ENCODE assay signal across 13 mouse cellular contexts in genomic region chr11:85850233-85850632, GRCm38 (mm10). TPM values are rescaled to one million over a fixed set of nuclear protein-coding genes. Genes with fewer than 3 reads are reported as not detected.
A peak's percentile ranks its signal among the peaks of the same experiment; 100 is the strongest.
DNase-seq lines count a peak whose midpoint lies in the region; ATAC-seq and TF ChIP-seq lines count a peak whose summit lies in the region.
"Had no signal": no experiment of that assay in that cellular context is flagged by ENCODE, and none has a peak within 500 bp of the region (broad histone marks: within the 10 kb centered on the region; RNA-seq: fewer than 3 reads in every experiment).

TSS of gene Gm11444 (minus strand) at chr11:85850333.

- no peaks in the 10 kb centered on the region for H3K4me1 ChIP-seq in forebrain, embryonic 12.5 days
- H3K4me1 ChIP-seq in forebrain, embryonic 11.5 days (replicated peaks; ENCODE audit: control insufficient read depth, insufficient read depth, low read length), result no peaks in the 10 kb centered on the region; the same call in 1 of the 2 replicates
- H3K4me1 ChIP-seq in lung, embryonic 15.5 days, result peaks cover 26% of the 10 kb centered on the region
- no peaks in the 10 kb centered on the region for H3K4me1 ChIP-seq in hindbrain, embryonic 16.5 days (ENCODE audit: control insufficient read depth, insufficient read depth, low read depth, low read length)
- H3K4me1 ChIP-seq in midbrain, postnatal 0 days (ENCODE audit: insufficient read depth, low read length), result no peaks in the 10 kb centered on the region

- H3K9me3 ChIP-seq in forebrain, embryonic 12.5 days, result no peaks in the 10 kb centered on the region
- H3K9me3 ChIP-seq in forebrain, embryonic 11.5 days (ENCODE audit: control insufficient read depth, low read length), result no peaks in the 10 kb centered on the region
- H3K9me3 ChIP-seq in lung, embryonic 15.5 days, result no peaks in the 10 kb centered on the region
- no peaks in the 10 kb centered on the region for H3K9me3 ChIP-seq in hindbrain, embryonic 16.5 days (ENCODE audit: control insufficient read depth, low read length)
- no peaks in the 10 kb centered on the region for H3K9me3 ChIP-seq in midbrain, postnatal 0 days (ENCODE audit: low read length)

- H3K36me3 ChIP-seq in forebrain, embryonic 12.5 days (replicated peaks), result no peaks in the 10 kb centered on the region
- no peaks in the 10 kb centered on the region for H3K36me3 ChIP-seq in forebrain, embryonic 11.5 days (ENCODE audit: control insufficient read depth, insufficient read depth, low read length)
- no peaks in the 10 kb centered on the region for H3K36me3 ChIP-seq in lung, embryonic 15.5 days
- no peaks in the 10 kb centered on the region for H3K36me3 ChIP-seq in hindbrain, embryonic 16.5 days (ENCODE audit: control insufficient read depth, insufficient read depth, low read length)
- no peaks in the 10 kb centered on the region for H3K36me3 ChIP-seq in midbrain, postnatal 0 days (ENCODE audit: insufficient read depth, low read length)

- DNase-seq in forebrain, embryonic 11.5 days (ENCODE audit: low spot score), result no peak
- DNase-seq in lung, postnatal 36 days, result no peak
- no peak for DNase-seq in midbrain, postnatal 0 days (ENCODE audit: low spot score)
- no peak for DNase-seq in adrenal gland, adult 2 months
- DNase-seq in urinary bladder, postnatal 25 days (ENCODE audit: low spot score), result no peak
- DNase-seq: adrenal gland, adult 8-10 months; cerebellum, adult 8-10 months; lung, postnatal 14 days had no signal

- ATAC-seq in forebrain, embryonic 12.5 days (ENCODE audit: low FRiP score), result no peak
- no peak for ATAC-seq in forebrain, embryonic 11.5 days (replicated peaks; ENCODE audit: low FRiP score)
- no peak for ATAC-seq in lung, embryonic 15.5 days (ENCODE audit: borderline replicate concordance, extremely low read depth, low FRiP score, low TSS enrichment)
- no peak for ATAC-seq in hindbrain, embryonic 16.5 days
- no peak for ATAC-seq in midbrain, postnatal 0 days (ENCODE audit: low FRiP score)

- no peak for TF ChIP-seq CTCF in midbrain, postnatal 0 days (IDR thresholded peaks at IDR 0.05)

- no peak within 1 kb of the TSS for H3K4me3 ChIP-seq in forebrain, embryonic 12.5 days (replicated peaks)
- H3K4me3 ChIP-seq in forebrain, embryonic 11.5 days (ENCODE audit: low read depth, low read length), result no peak within 1 kb of the TSS
- no peak within 1 kb of the TSS; the same call in 1 of the 2 replicates for H3K4me3 ChIP-seq in lung, embryonic 15.5 days
- H3K4me3 ChIP-seq in hindbrain, embryonic 16.5 days (ENCODE audit: low read length), result peak within 1 kb of the TSS; percentile 23; the same call in 1 of the 2 replicates
- H3K4me3 ChIP-seq in midbrain, postnatal 0 days (ENCODE audit: low read depth, low read length), result no peak within 1 kb of the TSS

- 84% methylated on average over 6 of the region's 6 CpGs for WGBS in forebrain, embryonic 12.5 days
- WGBS in forebrain, embryonic 11.5 days, result 84% methylated on average over 6 of the region's 6 CpGs
- WGBS in lung, embryonic 15.5 days, result 82% methylated on average over 6 of the region's 6 CpGs
- WGBS in hindbrain, embryonic 16.5 days, result 79% methylated on average over 6 of the region's 6 CpGs
- WGBS in midbrain, postnatal 0 days, result 86% methylated on average over 6 of the region's 6 CpGs

- peaks cover 45% of the 10 kb centered on the region for H3K27me3 ChIP-seq in forebrain, embryonic 12.5 days
- peaks cover 13% of the 10 kb centered on the region for H3K27me3 ChIP-seq in forebrain, embryonic 11.5 days (ENCODE audit: control insufficient read depth, insufficient read depth, low read length)
- H3K27me3 ChIP-seq in lung, embryonic 15.5 days, result no peaks in the 10 kb centered on the region
- H3K27me3 ChIP-seq in hindbrain, embryonic 16.5 days (replicated peaks; ENCODE audit: control insufficient read depth, insufficient read depth, low read length), result peaks cover 23% of the 10 kb centered on the region
- peaks cover 23% of the 10 kb centered on the region for H3K27me3 ChIP-seq in midbrain, postnatal 0 days (ENCODE audit: insufficient read depth, low read length)

- H3K9ac ChIP-seq in forebrain, embryonic 12.5 days, result no peak within 1 kb of the TSS
- no peak within 1 kb of the TSS for H3K9ac ChIP-seq in forebrain, embryonic 11.5 days (ENCODE audit: low read length)
- no peak within 1 kb of the TSS for H3K9ac ChIP-seq in lung, embryonic 15.5 days
- H3K9ac ChIP-seq in hindbrain, embryonic 16.5 days (ENCODE audit: low read depth, low read length), result no peak within 1 kb of the TSS
- H3K9ac ChIP-seq in midbrain, postnatal 0 days (replicated peaks; ENCODE audit: low read length, poor library complexity, severe bottlenecking), result no peak within 1 kb of the TSS

- H3K4me2 ChIP-seq in forebrain, embryonic 12.5 days, result peak within 1 kb of the TSS; percentile 48; the same call in 1 of the 2 replicates
- no peak within 1 kb of the TSS; the same call in 1 of the 2 replicates for H3K4me2 ChIP-seq in forebrain, embryonic 11.5 days (ENCODE audit: low read depth, low read length, severe bottlenecking)
- H3K4me2 ChIP-seq in lung, embryonic 15.5 days, result peak within 1 kb of the TSS; percentile 53; the same call in 1 of the 2 replicates
- H3K4me2 ChIP-seq in hindbrain, embryonic 16.5 days (ENCODE audit: low read length), result peak within 1 kb of the TSS; percentile 55
- peak within 1 kb of the TSS; percentile 45 for H3K4me2 ChIP-seq in midbrain, postnatal 0 days (ENCODE audit: low read depth, low read length, poor library complexity, severe bottlenecking)

- H3K27ac ChIP-seq in forebrain, embryonic 12.5 days, result no peak within 1 kb of the TSS
- H3K27ac ChIP-seq in forebrain, embryonic 11.5 days (ENCODE audit: low read depth, low read length), result no peak within 1 kb of the TSS
- H3K27ac ChIP-seq in lung, embryonic 15.5 days, result no peak within 1 kb of the TSS
- H3K27ac ChIP-seq in hindbrain, embryonic 16.5 days (ENCODE audit: low read depth, low read length), result no peak within 1 kb of the TSS
- no peak within 1 kb of the TSS for H3K27ac ChIP-seq in midbrain, postnatal 0 days (ENCODE audit: low read depth, low read length)

RNA-seq across cellular contexts. Expression of gene Gm11444, which starts in this region (rescaled TPM):
- polyA plus RNA-seq in forebrain, embryonic 12.5 days (2016; fragmentation: Nextera tagmentation; extraction: Ambion mirVana), result not detected in 2 replicates
- polyA plus RNA-seq in forebrain, embryonic 11.5 days (2014; fragmentation: Nextera tagmentation; extraction: Ambion mirVana), result not detected in 2 replicates
- 0.62 TPM in 1 of 2 replicates, not detected in the other for polyA plus RNA-seq in lung, embryonic 15.5 days (2015; fragmentation: Nextera tagmentation; extraction: Ambion mirVana)
- polyA plus RNA-seq in hindbrain, embryonic 16.5 days (2015; fragmentation: Nextera tagmentation; extraction: Ambion mirVana), result not detected in 2 replicates
- total RNA-seq in midbrain, postnatal 0 days (2014; rRNA removed), result not detected in 2 replicates
- polyA plus RNA-seq in midbrain, postnatal 0 days (2015; fragmentation: Nextera tagmentation; extraction: Ambion mirVana), result not detected in 2 replicates
- total RNA-seq in adrenal gland, adult 2 months (2021), result not detected
- polyA plus RNA-seq in adrenal gland, adult 2 months (2012; rRNA removed), result not detected in 2 replicates
- total RNA-seq: adrenal gland, adult 8-10 months; hematopoietic stem cell, adult 5-6 weeks; layer of hippocampus, postnatal 25 days had no signal
